Mouse (Mus musculus) megakaryocyte, embryonic 14.5 days (primary cell): ENCODE measurements around the gene Tuba8. TPM values are rescaled to one million over a fixed set of nuclear protein-coding genes. Genes with fewer than 3 reads are reported as not detected.

ENCODE experiments used
- H3K27me3 ChIP-seq: replicated peaks from 2 replicates; pipeline ENCODE3; 2012; ENCODE audit warnings: inconsistent platforms
- H3K36me3 ChIP-seq: replicated peaks from 2 replicates; pipeline ENCODE3; 2012; ENCODE audit warnings: low read length, inconsistent platforms, mixed read lengths
- H3K4me1 ChIP-seq: 2 replicates; pipeline ENCODE4 v1.6.1; 2012; ENCODE audit warnings: inconsistent platforms
- H3K4me3 ChIP-seq: replicated peaks from 2 replicates; pipeline ENCODE3; 2012; ENCODE audit warnings: moderate library complexity, mild to moderate bottlenecking, inconsistent platforms
- H3K9me3 ChIP-seq: 2 replicates; pipeline ENCODE4 v1.6.1; 2012; ENCODE audit warnings: inconsistent platforms
- FLI1 ChIP-seq: IDR thresholded peaks from 2 replicates; pipeline ENCODE4 v1.6.1; 2012; ENCODE audit warnings: low read length, inconsistent platforms, mixed read lengths
- GATA1 ChIP-seq: IDR thresholded peaks from 3 replicates; pipeline ENCODE4 v1.6.1; 2012; ENCODE audit warnings: mixed read lengths, low read length, inconsistent platforms, borderline replicate concordance
- polyA plus RNA-seq: library from polyadenylated mRNA; stranded (reverse); fragments of >175 nt; gene quantifications from 2 replicates; pipeline ENCODE4 v1.2.3, GENCODE M21; 2012; ENCODE audit warnings: low replicate concordance; ENCODE audit not compliant: insufficient read depth

The Tuba8 gene
- polyA plus RNA-seq, 1 experiment: 120 TPM

DNA sequence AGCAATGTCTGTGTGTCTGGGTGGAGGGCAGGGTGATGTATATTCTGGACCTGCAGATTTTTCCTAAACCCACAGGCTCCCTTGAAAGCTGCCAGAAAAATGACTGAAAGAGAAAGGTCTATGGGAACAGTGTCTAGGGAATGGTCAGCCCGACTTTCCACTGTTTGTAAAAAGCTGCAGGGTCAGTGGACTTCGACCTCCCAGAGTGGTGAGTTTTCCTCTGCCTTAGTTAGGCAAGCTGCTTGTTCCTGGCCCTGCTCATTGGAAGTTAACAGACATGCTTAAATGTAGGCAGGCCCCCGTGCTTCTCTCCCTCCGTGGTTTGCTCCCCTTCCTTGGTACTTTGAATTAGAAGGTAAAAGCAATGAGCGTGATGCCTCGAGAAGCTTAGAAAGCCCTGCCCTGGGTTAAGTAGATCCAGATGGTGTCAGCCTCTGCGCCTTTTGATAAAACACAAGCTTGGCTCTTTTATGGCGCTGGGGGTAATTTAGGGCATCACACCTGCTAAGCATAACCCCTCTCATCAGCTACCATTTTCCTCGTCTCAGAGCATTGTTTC is 12.6 kb upstream of the Tuba8 start:
- no peaks in the 10 kb centered on the region for H3K27me3 ChIP-seq
- no peak overlapping the region for H3K4me3 ChIP-seq
- peaks cover 33% of the 10 kb centered on the region for H3K4me1 ChIP-seq
- TF ChIP-seq GATA1: no peak
- TF ChIP-seq FLI1: no peak
- 0 out of 2 replicates have a peak, but pooled peaks cover 4% of the 10 kb centered on the region for H3K9me3 ChIP-seq
- peaks cover 81% of the 10 kb centered on the region for H3K36me3 ChIP-seq

DNA sequence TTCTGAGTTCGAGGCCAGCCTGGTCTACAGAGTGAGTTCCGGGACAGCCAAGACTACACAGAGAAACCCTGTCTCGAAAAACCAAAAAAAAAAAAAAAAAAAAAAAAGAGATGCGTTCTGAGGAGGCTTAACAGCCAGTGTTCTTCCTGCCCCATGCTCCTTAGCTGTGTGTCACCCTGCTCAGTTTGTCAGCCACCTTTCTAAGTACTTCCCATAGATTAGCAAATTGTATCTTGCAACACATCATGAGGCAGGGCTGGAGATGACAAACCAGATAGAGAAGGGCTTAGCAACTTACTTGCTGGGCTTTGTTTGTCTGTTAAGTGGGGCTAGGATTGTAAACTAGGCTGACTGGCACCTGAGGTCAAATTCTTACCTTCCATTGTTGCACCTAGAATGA is 10.0 kb upstream of the Tuba8 start:
- H3K36me3 ChIP-seq: peaks cover 78% of the 10 kb centered on the region
- TF ChIP-seq GATA1: no peak
- no peak for TF ChIP-seq FLI1
- peaks cover 22% of the 10 kb centered on the region for H3K4me1 ChIP-seq
- H3K9me3 ChIP-seq: 0 out of 2 replicates have a peak, but pooled peaks cover 4% of the 10 kb centered on the region
- H3K27me3 ChIP-seq: no peaks in the 10 kb centered on the region
- no peak overlapping the region for H3K4me3 ChIP-seq

DNA sequence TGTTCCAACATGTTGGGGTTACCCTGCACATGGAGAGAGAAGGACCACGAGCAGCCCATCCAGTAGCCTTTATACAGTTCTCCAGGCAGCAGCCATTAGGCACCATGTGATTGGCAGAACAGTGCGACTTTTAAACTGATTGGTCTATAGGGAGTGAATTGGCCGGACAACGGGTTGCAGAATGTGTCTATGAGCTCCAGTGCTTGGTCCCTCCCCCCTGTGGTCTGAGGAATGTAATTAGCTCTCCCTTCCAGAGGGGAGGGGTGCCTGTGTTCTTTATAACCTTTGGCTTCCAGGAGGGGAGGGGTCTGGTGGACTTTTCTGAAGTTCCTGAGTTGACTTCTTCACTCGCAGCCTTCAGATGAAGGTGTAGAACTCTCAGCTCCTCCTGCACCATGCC is 8.5 kb upstream of the Tuba8 start:
- no peak for TF ChIP-seq GATA1
- TF ChIP-seq FLI1: no peak
- Histone ChIP-seq H3K4me1 (peaks cover 33% of the 10 kb centered on the region), H3K36me3 (peaks cover 71% of the 10 kb centered on the region), H3K27me3 (no peaks in the 10 kb centered on the region), H3K9me3 (0 out of 2 replicates have a peak, but pooled peaks cover 4% of the 10 kb centered on the region), H3K4me3 (no peak overlapping the region)

DNA sequence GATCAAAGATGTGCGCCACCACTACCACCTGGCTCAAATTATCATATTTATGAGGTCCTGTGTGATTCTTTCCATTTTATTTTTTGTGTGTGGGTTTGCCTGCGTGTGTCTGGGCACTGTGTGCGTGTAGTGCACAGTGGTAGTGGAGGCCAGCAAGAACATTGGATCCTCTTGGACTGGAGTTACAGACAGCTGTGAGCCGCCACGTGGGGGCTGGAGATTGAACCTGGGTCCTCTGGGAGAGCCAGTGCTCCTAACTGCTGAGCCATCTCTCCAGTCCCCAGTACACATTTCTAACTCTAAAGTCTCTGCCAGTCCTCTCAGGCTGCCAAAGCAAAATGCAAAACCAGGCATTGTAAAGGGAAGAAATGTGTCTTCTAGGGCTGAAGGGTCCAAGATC is 4.0 kb upstream of the Tuba8 start:
- H3K4me1 ChIP-seq: peaks cover 53% of the 10 kb centered on the region
- H3K27me3 ChIP-seq: no peaks in the 10 kb centered on the region
- H3K36me3 ChIP-seq: peaks cover 55% of the 10 kb centered on the region
- no peak overlapping the region for H3K4me3 ChIP-seq
- TF ChIP-seq GATA1 (no peak), FLI1 (no peak)
- peaks cover 7% of the 10 kb centered on the region for H3K9me3 ChIP-seq

DNA sequence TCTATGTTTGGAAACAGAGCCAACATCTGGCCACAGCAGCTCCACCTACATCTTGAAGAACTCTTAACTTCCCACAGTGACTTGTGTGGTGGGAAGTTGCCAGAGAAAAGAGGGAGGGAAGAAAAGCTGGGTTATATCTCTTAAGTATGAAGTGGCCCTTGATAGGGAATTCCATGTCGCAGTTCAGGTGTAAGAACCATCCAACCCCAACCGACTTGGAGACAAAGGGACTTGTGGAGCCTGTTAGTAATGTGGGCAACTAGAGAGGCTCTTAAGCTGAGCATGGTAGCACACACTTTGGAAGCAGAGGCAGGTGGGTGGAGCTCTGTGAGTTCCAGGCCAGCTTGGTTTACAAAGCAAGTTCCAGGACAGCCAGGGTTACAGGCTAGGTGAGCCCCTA is 912 bp upstream of the Tuba8 start:
- peaks cover 4% of the 10 kb centered on the region for H3K9me3 ChIP-seq
- no peak for TF ChIP-seq GATA1
- no peak for TF ChIP-seq FLI1
- H3K27me3 ChIP-seq: no peaks in the 10 kb centered on the region
- peaks cover 70% of the 10 kb centered on the region for H3K4me1 ChIP-seq
- peak overlapping the region; percentile 95 for H3K4me3 ChIP-seq
- peaks cover 47% of the 10 kb centered on the region for H3K36me3 ChIP-seq

DNA sequence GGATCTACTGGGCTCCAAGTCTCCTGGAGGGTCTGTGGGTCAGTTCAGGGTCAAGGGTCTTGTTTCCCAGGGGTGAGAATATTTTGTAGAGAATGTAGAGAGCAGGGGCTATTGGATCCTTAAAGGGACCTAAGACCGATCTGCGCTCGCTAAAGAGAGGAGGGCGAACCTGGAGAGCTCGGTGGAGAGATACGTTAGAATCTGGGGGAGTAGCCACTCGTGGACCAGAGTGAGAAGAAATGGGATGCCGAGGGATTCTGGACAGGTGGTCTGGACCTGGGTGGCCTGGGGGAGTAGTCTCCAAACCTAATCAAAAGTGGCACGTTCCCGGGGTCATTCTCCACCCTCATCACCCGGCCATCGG is 412 bp downstream of the Tuba8 start:
- Histone ChIP-seq H3K36me3 (peaks cover 45% of the 10 kb centered on the region), H3K27me3 (no peaks in the 10 kb centered on the region), H3K4me3 (peak overlapping the region; percentile 95), H3K9me3 (peaks cover 4% of the 10 kb centered on the region), H3K4me1 (peaks cover 77% of the 10 kb centered on the region)
- TF ChIP-seq FLI1: no peak
- TF ChIP-seq GATA1: no peak

DNA sequence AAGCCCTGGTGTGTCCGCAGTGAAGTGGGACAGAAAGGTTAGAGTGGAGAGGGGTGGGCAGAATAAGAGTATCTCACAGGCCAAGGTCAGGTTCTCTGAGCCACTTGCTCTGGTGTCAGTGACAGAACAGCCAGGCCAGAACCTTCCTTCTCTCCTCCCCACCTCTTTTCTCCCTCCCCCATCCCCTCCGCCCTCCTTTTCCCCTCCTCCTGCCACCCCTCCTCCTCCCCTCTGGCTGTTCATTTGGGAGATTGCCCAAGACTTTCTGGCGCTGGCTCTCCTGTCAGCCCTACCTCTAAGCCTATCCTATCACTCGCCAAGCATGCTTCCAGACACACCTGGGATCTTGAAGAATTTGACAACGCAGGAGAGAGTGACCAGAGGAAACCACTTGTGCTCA is 1.2 kb downstream of the Tuba8 start:
- Histone ChIP-seq H3K4me3 (peak overlapping the region; percentile 95), H3K27me3 (no peaks in the 10 kb centered on the region), H3K4me1 (peaks cover 77% of the 10 kb centered on the region)

DNA sequence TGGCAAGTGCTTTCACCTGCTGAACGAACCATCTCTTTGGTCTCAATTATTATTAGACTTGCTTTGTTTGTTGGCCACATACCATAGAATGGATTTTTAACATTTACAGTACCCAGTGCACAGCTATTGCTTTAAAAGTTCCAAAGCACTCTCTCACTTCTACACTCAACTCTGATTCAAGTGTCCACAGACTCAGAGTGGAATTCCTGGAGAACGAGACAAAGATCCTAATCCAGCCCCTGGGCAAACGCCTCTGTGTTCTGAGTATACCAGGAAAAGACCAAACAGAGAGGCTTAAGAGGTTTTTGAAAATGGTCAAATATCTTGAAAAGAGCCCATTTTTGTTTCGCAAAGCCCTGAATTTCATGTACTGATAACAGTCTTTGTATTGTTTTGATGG is 2.5 kb downstream of the Tuba8 start:
- H3K4me3 ChIP-seq: peak overlapping the region; percentile 95
- H3K27me3 ChIP-seq: no peaks in the 10 kb centered on the region
- TF ChIP-seq GATA1: no peak
- no peak for TF ChIP-seq FLI1
- H3K36me3 ChIP-seq: peaks cover 57% of the 10 kb centered on the region
- peaks cover 2% of the 10 kb centered on the region for H3K9me3 ChIP-seq
- H3K4me1 ChIP-seq: peaks cover 79% of the 10 kb centered on the region

More for the DNA sequence above, 1.2 kb downstream of the Tuba8 start:
- Histone ChIP-seq H3K36me3 (peaks cover 50% of the 10 kb centered on the region), H3K9me3 (peaks cover 4% of the 10 kb centered on the region)
- TF ChIP-seq GATA1 (no peak), FLI1 (no peak)

DNA sequence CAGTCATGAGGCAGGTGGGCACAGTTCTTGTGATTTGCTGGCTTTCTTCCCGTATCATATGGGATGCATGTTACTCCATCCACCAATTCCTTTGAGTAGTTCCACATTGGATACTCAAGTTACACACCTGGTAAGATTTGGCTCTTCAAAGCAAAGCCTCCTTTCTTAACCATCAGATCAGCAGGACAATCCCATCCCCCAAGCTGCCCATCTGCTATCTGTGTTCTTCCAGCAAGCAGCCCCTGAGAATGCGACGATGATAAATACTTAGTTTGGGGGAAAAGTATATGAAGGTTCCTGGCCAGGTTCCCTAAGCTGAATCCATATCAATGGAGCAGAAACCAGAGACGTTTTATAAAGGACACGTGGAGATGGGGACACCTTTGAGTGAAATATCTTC is 3.7 kb downstream of the Tuba8 start:
- Histone ChIP-seq H3K36me3 (peaks cover 61% of the 10 kb centered on the region), H3K4me1 (peaks cover 88% of the 10 kb centered on the region), H3K27me3 (no peaks in the 10 kb centered on the region), H3K9me3 (no peaks in the 10 kb centered on the region), H3K4me3 (peak overlapping the region; percentile 88)
- TF ChIP-seq FLI1: no peak

DNA sequence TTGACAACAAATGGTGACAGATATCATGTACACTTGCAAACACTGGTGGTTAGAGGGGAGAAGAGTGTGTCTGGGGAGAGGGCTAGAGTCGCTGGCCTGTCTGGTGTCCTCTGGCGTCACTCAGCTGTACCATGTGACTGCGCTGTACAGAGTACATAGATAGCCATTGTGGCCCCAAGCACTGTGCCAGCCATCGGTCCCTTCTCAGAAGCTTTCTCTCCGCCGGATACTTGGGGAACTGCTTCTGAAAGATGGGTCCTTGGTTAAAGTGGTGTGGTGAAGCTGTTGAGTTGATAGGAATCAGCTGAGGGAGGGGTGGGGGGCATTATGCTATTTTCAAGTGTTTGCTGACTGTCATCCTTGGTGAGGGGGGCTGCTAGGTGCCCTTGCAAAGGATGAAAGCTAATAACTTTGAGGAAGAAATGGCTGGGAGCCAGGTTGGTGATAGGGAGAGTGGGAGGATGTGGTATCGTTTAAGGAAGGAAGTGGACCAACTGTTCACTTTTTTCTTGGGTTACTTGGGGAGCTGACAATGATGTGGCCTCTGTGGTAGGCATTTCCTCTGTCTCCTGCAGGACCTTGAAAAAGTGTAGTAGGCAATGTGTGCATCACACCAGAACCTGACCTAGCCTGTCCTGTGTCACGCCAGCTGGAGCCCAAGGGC is 4.3 kb downstream of the Tuba8 start:
- H3K36me3 ChIP-seq: peaks cover 67% of the 10 kb centered on the region
- H3K4me1 ChIP-seq: peaks cover 88% of the 10 kb centered on the region
- peak overlapping the region; percentile 88 for H3K4me3 ChIP-seq
- TF ChIP-seq FLI1 (peak; percentile 75), GATA1 (no peak; the same call in 2 of the 3 replicates)
- no peaks in the 10 kb centered on the region for H3K9me3 ChIP-seq
- H3K27me3 ChIP-seq: no peaks in the 10 kb centered on the region
